Mouse (Mus musculus): ENCODE data around the gene Olfr1322. TPM values are rescaled to one million over a fixed set of nuclear protein-coding genes. Genes with fewer than 3 reads are reported as not detected.

Olfr1322 gene
- polyA plus RNA-seq (2015; fragmentation: Nextera tagmentation; extraction: Ambion mirVana), result not detected in 2 replicates

- Histone ChIP-seq H3K4me1 (ENCODE audit: control insufficient read depth, low read depth, low read length) (no peaks in the 10 kb centered on the region), H3K4me3 (ENCODE audit: low read depth, low read length) (no peak within 1 kb of the TSS), H3K4me2 (ENCODE audit: low read depth, low read length) (no peak within 1 kb of the TSS), H3K27ac (ENCODE audit: low read length) (no peak within 1 kb of the TSS), H3K9ac (ENCODE audit: low read depth, low read length) (no peak within 1 kb of the TSS), H3K36me3 (ENCODE audit: control insufficient read depth, insufficient read depth) (no peaks in the 10 kb centered on the region), H3K9me3 (replicated peaks; ENCODE audit: control insufficient read depth, low read length) (no peaks in the 10 kb centered on the region), H3K27me3 (ENCODE audit: control insufficient read depth, insufficient read depth, low read depth, low read length) (no peaks in the 10 kb centered on the region)
- WGBS (ENCODE audit: insufficient replicate concordance), result 63% methylated on average over 2 of the region's 2 CpGs
- ATAC-seq (ENCODE audit: low read depth), result no peak
Measured at GRCm38 (mm10) chrX:49891383-49891782, at the start of gene Olfr1322. TSS of gene Olfr1322 (minus strand) at chrX:49891483.

- H3K27me3 ChIP-seq (ENCODE audit: control insufficient read depth, insufficient read depth, low read depth, low read length), result no peaks in the 10 kb centered on the region
- no peaks in the 10 kb centered on the region for H3K9me3 ChIP-seq (replicated peaks; ENCODE audit: control insufficient read depth, low read length)
- no peaks in the 10 kb centered on the region for H3K36me3 ChIP-seq (ENCODE audit: control insufficient read depth, insufficient read depth)
- H3K4me3 ChIP-seq (ENCODE audit: low read depth, low read length), result no peak overlapping the region
- no peak overlapping the region for H3K27ac ChIP-seq (ENCODE audit: low read length)
- WGBS (ENCODE audit: insufficient replicate concordance), result 58% methylated on average over 4 of the region's 4 CpGs
- H3K4me2 ChIP-seq (ENCODE audit: low read depth, low read length), result no peak overlapping the region
- H3K9ac ChIP-seq (ENCODE audit: low read depth, low read length), result no peak overlapping the region
- no peaks in the 10 kb centered on the region for H3K4me1 ChIP-seq (ENCODE audit: control insufficient read depth, low read depth, low read length)
- ATAC-seq (ENCODE audit: low read depth), result no peak
Measured at GRCm38 (mm10) chrX:49877651-49878349, 13.5 kb downstream of the Olfr1322 start.

Other genes with a start within 250 kb of the Olfr1322 start
- not detected in 2 replicates for gene Olfr1320, start 219.2 kb downstream of the Olfr1322 start, polyA plus RNA-seq (2015; fragmentation: Nextera tagmentation; extraction: Ambion mirVana)
- not detected in 2 replicates for gene Olfr1321, start 156.4 kb downstream of the Olfr1322 start, polyA plus RNA-seq (2015; fragmentation: Nextera tagmentation; extraction: Ambion mirVana)
- gene Igsf1, start 93.7 kb downstream of the Olfr1322 start, polyA plus RNA-seq (2015; fragmentation: Nextera tagmentation; extraction: Ambion mirVana), result 35.7 and 37.0 TPM in 2 replicates
- not detected in 2 replicates for gene Olfr1323, start 127.9 kb upstream of the Olfr1322 start, polyA plus RNA-seq (2015; fragmentation: Nextera tagmentation; extraction: Ambion mirVana)

Measured in liver, embryonic 16.5 days (tissue).